Mouse (Mus musculus) liver, embryonic 14.5 days (tissue): ENCODE results near the gene Urad. TPM values are rescaled to one million over a fixed set of nuclear protein-coding genes. Genes with fewer than 3 reads are reported as not detected.

Experiments used
- ATAC-seq: fragments of 200-750 bp; cut with Nextera tagmentation; 2 replicates; pipeline ENCODE4 v1.8.0; 2017; ENCODE audit warnings: moderate number of reproducible peaks, mild to moderate bottlenecking, moderate library complexity; ENCODE audit not compliant: insufficient read depth
- DNase-seq, 3 experiments: peaks; one replicate each; pipeline ENCODE4 v3.0.0-alpha.2; 2012 to 2013; ENCODE audit warnings: low read depth in 3 of 3, low spot score in 3 of 3
- H3K27ac ChIP-seq: fragments of 300-500 bp; sonication (generic); 2 replicates; pipeline ENCODE4 v1.5.1; 2014; ENCODE audit warnings: moderate library complexity, mild to moderate bottlenecking, control low read depth, inconsistent platforms
- H3K27me3 ChIP-seq: fragments of 300-500 bp; sonication (generic); 2 replicates; pipeline ENCODE4 v1.6.1; 2014; ENCODE audit warnings: mild to moderate bottlenecking, low read length, moderate library complexity; ENCODE audit not compliant: control insufficient read depth, insufficient read depth
- H3K36me3 ChIP-seq: fragments of 300-500 bp; sonication (generic); replicated peaks from 2 replicates; pipeline ENCODE4 v1.6.1; 2014; ENCODE audit warnings: low read depth; ENCODE audit not compliant: control insufficient read depth, insufficient read depth
- H3K4me1 ChIP-seq, 2 experiments: fragments of 200-500 bp in 1 of 2; fragments of 300-500 bp in 1 of 2; sonication (generic) in 1 of 2; replicated peaks; 2 replicates each; pipeline ENCODE4 v1.6.1; 2012 to 2014; ENCODE audit warnings: antibody characterized with exemption in 1 of 2, inconsistent platforms in 1 of 2, low read length in 1 of 2; ENCODE audit not compliant: control insufficient read depth in 2 of 2, insufficient read depth in 2 of 2
- H3K4me2 ChIP-seq: fragments of 300-500 bp; sonication (generic); 2 replicates; pipeline ENCODE4 v1.6.1; 2014; ENCODE audit warnings: low read depth, mild to moderate bottlenecking, control low read depth, moderate library complexity
- H3K4me3 ChIP-seq, 2 experiments: fragments of 200-500 bp in 1 of 2; fragments of 300-500 bp in 1 of 2; sonication (generic) in 1 of 2; 2 replicates each; pipeline ENCODE4 v1.5.1; 2012 to 2014; ENCODE audit warnings: low read depth in 2 of 2, low read length in 2 of 2, mild to moderate bottlenecking in 2 of 2, control low read depth in 1 of 2, inconsistent platforms in 1 of 2, moderate library complexity in 1 of 2; ENCODE audit not compliant: insufficient read depth in 1 of 2
- H3K9ac ChIP-seq: fragments of 300-500 bp; sonication (generic); replicated peaks from 2 replicates; pipeline ENCODE4 v1.6.1; 2014; ENCODE audit warnings: mild to moderate bottlenecking, control low read depth, moderate library complexity
- H3K9me3 ChIP-seq: fragments of 300-500 bp; sonication (generic); 2 replicates; pipeline ENCODE4 v1.6.1; 2016; ENCODE audit warnings: low read length, mixed read lengths; ENCODE audit not compliant: control insufficient read depth
- CTCF ChIP-seq: IDR thresholded peaks from 2 replicates; pipeline ENCODE4 v1.5.1; 2016; ENCODE audit warnings: antibody characterized with exemption, low read depth, control low read depth
- EP300 ChIP-seq: IDR thresholded peaks from 2 replicates; pipeline ENCODE4 v1.6.1; 2016; ENCODE audit warnings: antibody characterized with exemption, low read depth
- WGBS: fragments of 180-500 bp; shearing (Covaris S2); extraction: QIAGEN DNeasy Blood & Tissue Kit; methylation state at CpG from one replicate; pipeline ENCODE4 v1.1.7; 2014; ENCODE audit not compliant: insufficient replicate concordance; 5-methylcytosine and 5-hydroxymethylcytosine counted together
- polyA plus RNA-seq, 2 experiments: library from polyadenylated mRNA; depleted of rRNA in 1 of 2; stranded (reverse) in 1 of 2; unstranded in 1 of 2; fragments of >200 nt; fragmentation: Nextera tagmentation in 1 of 2; extraction: Ambion mirVana in 1 of 2; gene quantifications; 2 replicates each; pipeline versions ENCODE4 v1.2.1 to v1.2.3; 2012 to 2014

The Urad gene
- polyA plus RNA-seq, 2 experiments, result 0.30 to 1.1 TPM

- ATAC-seq (no peak), DNase-seq (no peak)
- no peak overlapping the region for H3K4me3 ChIP-seq
- no peak overlapping the region for H3K27ac ChIP-seq
- peaks cover 98% of the 10 kb centered on the region for H3K27me3 ChIP-seq
- 4% methylated on average over 16 of the region's 16 CpGs for WGBS
- no peak for TF ChIP-seq EP300
- no peak overlapping the region for H3K4me2 ChIP-seq
- no peaks in the 10 kb centered on the region for H3K4me1 ChIP-seq
- H3K9ac ChIP-seq, result no peak overlapping the region
- no peaks in the 10 kb centered on the region for H3K36me3 ChIP-seq
- H3K9me3 ChIP-seq, result no peaks in the 10 kb centered on the region
Observed at GRCm38 (mm10) chr5:147305166-147305565, 17.1 kb downstream of the Urad start.

- H3K9me3 ChIP-seq, result no peaks in the 10 kb centered on the region
- no peak overlapping the region for H3K27ac ChIP-seq
- DNase-seq (no peak), ATAC-seq (no peak)
- H3K27me3 ChIP-seq, result peaks cover 100% of the 10 kb centered on the region
- H3K4me1 ChIP-seq, result no peaks in the 10 kb centered on the region
- no peak overlapping the region for H3K4me2 ChIP-seq
- no peak overlapping the region for H3K9ac ChIP-seq
- TF ChIP-seq CTCF, result no peak
- no peak for TF ChIP-seq EP300
- H3K4me3 ChIP-seq, result no peak overlapping the region
- 1% methylated on average over 54 of the region's 54 CpGs for WGBS
- H3K36me3 ChIP-seq, result no peaks in the 10 kb centered on the region
Observed at GRCm38 (mm10) chr5:147304276-147305155, 17.7 kb downstream of the Urad start.

GRCm38 (mm10) chr5:147302746-147303400, 19.4 kb downstream of the Urad start:
- ATAC-seq (no peak), DNase-seq (no peak)
- Histone ChIP-seq H3K36me3 (no peaks in the 10 kb centered on the region), H3K27me3 (peaks cover 98% of the 10 kb centered on the region), H3K27ac (no peak overlapping the region), H3K9ac (no peak overlapping the region), H3K9me3 (no peaks in the 10 kb centered on the region), H3K4me2 (no peak overlapping the region), H3K4me1 (0 out of 4 replicates have a peak, but pooled peaks cover 0 to 2% of the 10 kb centered on the region in 2 experiments), H3K4me3 (no peak overlapping the region)
- TF ChIP-seq CTCF (no peak), EP300 (no peak)
- WGBS, result 9% methylated on average over 13 of the region's 13 CpGs

GRCm38 (mm10) chr5:147302141-147302540, 20.1 kb downstream of the Urad start:
- H3K4me3 ChIP-seq, result no peak overlapping the region
- peaks cover 91% of the 10 kb centered on the region for H3K27me3 ChIP-seq
- H3K36me3 ChIP-seq, result no peaks in the 10 kb centered on the region
- no peaks in the 10 kb centered on the region for H3K9me3 ChIP-seq
- 13% methylated on average over 8 of the region's 8 CpGs for WGBS
- no peak for ATAC-seq
- TF ChIP-seq CTCF (no peak), EP300 (no peak)
- H3K27ac ChIP-seq, result no peak overlapping the region
- H3K4me1 ChIP-seq, result 0 out of 4 replicates have a peak, but pooled peaks cover 0 to 2% of the 10 kb centered on the region in 2 experiments
- no peak overlapping the region for H3K9ac ChIP-seq
- DNase-seq, result no peak
- no peak overlapping the region for H3K4me2 ChIP-seq

- TF ChIP-seq EP300 (no peak), CTCF (no peak)
- H3K4me2 ChIP-seq, result no peak overlapping the region
- no peak overlapping the region for H3K9ac ChIP-seq
- no peaks in the 10 kb centered on the region for H3K36me3 ChIP-seq
- 0 out of 4 replicates have a peak, but pooled peaks cover 0 to 2% of the 10 kb centered on the region in 2 experiments for H3K4me1 ChIP-seq
- H3K9me3 ChIP-seq, result no peaks in the 10 kb centered on the region
- WGBS, result 7% methylated on average over 10 of the region's 10 CpGs
- H3K27ac ChIP-seq, result no peak overlapping the region
- DNase-seq (no peak), ATAC-seq (no peak)
- no peak overlapping the region for H3K4me3 ChIP-seq
- peaks cover 87% of the 10 kb centered on the region for H3K27me3 ChIP-seq
Observed at GRCm38 (mm10) chr5:147301781-147302070, 20.5 kb downstream of the Urad start.
